Mouse (Mus musculus): ENCODE results near the gene Gm45799.

GRCm38 (mm10) chr7:105633127-105633800 lies 7.1 kb upstream of the Gm45799 start, which contains the start of gene Trim3:
- TF ChIP-seq CTCF (IDR thresholded peaks at IDR 0.05; ENCODE audit: low read depth, low read length), result no peak
- TF ChIP-seq POLR2A (IDR thresholded peaks at IDR 0.05; ENCODE audit: insufficient read depth, low read length), result no peak

Data from ES-Bruce4 (cell line).